Mouse (Mus musculus) heart, embryonic 14.5 days (tissue): ENCODE results near the gene Oaz1. TPM values are rescaled to one million over a fixed set of nuclear protein-coding genes. Genes with fewer than 3 reads are reported as not detected.

Experiments used
- ATAC-seq: fragments of 200-750 bp; cut with Nextera tagmentation; 2 replicates; pipeline ENCODE4 v1.8.0; 2017; ENCODE audit warnings: low read depth, moderate TSS enrichment; ENCODE audit not compliant: insufficient number of reproducible peaks, insufficient read depth, low FRiP score
- H3K27ac ChIP-seq, 2 experiments: fragments of 200-500 bp in 1 of 2; fragments of 300-500 bp in 1 of 2; sonication (generic) in 1 of 2; replicated peaks in 1 of 2; 2 replicates each; pipeline ENCODE4 v1.5.1; 2012 to 2014; ENCODE audit warnings: low read depth in 2 of 2, low read length in 2 of 2, control low read depth in 1 of 2, mild to moderate bottlenecking in 1 of 2, mixed read lengths in 1 of 2; ENCODE audit not compliant: control insufficient read depth in 1 of 2, insufficient read depth in 1 of 2
- H3K27me3 ChIP-seq: fragments of 300-500 bp; sonication (generic); 2 replicates; pipeline ENCODE4 v1.6.1; 2014; ENCODE audit warnings: mild to moderate bottlenecking, low read length, control low read depth; ENCODE audit not compliant: control insufficient read depth, insufficient read depth
- H3K36me3 ChIP-seq: fragments of 300-500 bp; sonication (generic); 2 replicates; pipeline ENCODE4 v1.6.1; 2014; ENCODE audit warnings: mild to moderate bottlenecking, control low read depth, low read length, mixed read lengths; ENCODE audit not compliant: control insufficient read depth, insufficient read depth
- H3K4me1 ChIP-seq, 2 experiments: fragments of 200-500 bp in 1 of 2; fragments of 300-500 bp in 1 of 2; sonication (generic) in 1 of 2; 2 replicates each; pipeline ENCODE4 v1.6.1; 2012 to 2014; ENCODE audit warnings: low read length in 2 of 2, control low read depth in 1 of 2, mixed read lengths in 1 of 2; ENCODE audit not compliant: control insufficient read depth in 2 of 2, insufficient read depth in 2 of 2
- H3K4me2 ChIP-seq: fragments of 300-500 bp; sonication (generic); 2 replicates; pipeline ENCODE4 v1.6.1; 2014; ENCODE audit warnings: mild to moderate bottlenecking, low read length
- H3K4me3 ChIP-seq, 2 experiments: fragments of 200-500 bp in 1 of 2; fragments of 300-500 bp in 1 of 2; sonication (generic) in 1 of 2; 2 replicates each; pipeline ENCODE4 v1.5.1; 2012 to 2014; ENCODE audit warnings: low read length in 2 of 2, mild to moderate bottlenecking in 2 of 2, control low read depth in 1 of 2, low read depth in 1 of 2, moderate library complexity in 1 of 2; ENCODE audit not compliant: control insufficient read depth in 1 of 2, insufficient read depth in 1 of 2
- H3K9ac ChIP-seq: fragments of 300-500 bp; sonication (generic); 2 replicates; pipeline ENCODE4 v1.6.1; 2014; ENCODE audit warnings: mild to moderate bottlenecking, low read length
- H3K9me3 ChIP-seq: fragments of 300-500 bp; sonication (generic); 2 replicates; pipeline ENCODE4 v1.6.1; 2016; ENCODE audit warnings: low read length, control low read depth; ENCODE audit not compliant: control insufficient read depth
- WGBS: fragments of 180-500 bp; shearing (Covaris S2); extraction: QIAGEN DNeasy Blood & Tissue Kit; methylation state at CpG from one replicate; pipeline ENCODE4 v1.1.7; 2014; 5-methylcytosine and 5-hydroxymethylcytosine counted together
- polyA plus RNA-seq: library from polyadenylated mRNA; unstranded; fragments of >200 nt; fragmentation: Nextera tagmentation; extraction: Ambion mirVana; gene quantifications from 2 replicates; pipeline ENCODE4 v1.2.1, GENCODE M21; 2014

The Oaz1 gene
- 2,025 and 2,172 TPM in 2 replicates for polyA plus RNA-seq

DNA sequence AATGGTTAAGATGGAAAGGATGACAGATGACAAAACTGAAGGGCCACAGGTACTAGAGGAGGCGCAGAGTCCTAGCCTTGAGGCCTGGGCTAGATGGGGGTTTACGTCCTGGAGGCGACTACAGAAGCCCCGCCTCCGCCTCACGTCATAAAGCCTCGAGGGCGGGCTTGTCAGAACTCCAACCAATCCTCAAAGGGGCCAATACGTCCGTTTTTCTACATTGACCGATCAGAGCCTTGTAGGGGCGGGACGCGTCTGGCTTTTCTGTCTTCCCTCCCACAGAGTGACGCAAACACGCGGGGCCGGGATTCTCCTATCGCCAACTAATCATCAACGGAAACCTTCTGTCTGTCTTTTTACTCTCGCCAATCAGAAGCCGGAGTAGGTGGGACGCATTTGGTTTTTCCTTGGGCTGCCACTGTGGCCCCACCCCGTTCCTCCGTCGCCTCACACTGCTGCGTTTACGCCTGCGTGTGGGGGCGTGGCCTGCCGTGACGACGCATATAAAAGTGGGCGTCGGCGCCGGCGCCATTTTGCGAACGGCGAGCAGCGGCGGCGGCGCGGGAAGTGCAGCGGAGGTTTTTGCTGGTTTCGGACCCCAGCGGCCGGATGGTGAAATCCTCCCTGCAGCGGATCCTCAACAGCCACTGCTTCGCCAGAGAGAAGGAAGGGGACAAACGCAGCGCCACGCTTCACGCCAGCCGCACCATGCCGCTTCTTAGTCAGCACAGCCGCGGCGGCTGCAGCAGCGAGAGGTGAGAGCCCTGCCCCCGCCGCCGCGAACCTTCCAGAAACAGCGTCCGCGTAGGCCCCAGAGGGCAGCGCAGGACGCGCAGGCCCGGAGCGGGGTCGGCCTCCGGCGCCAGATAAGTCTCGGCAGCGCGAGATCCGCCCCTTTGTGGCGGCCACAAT is at the start of gene Oaz1:
Oaz1 (plus strand) TSS at position 506 of the 912 bp plus-strand sequence.
- peak within 1 kb of the TSS; percentile 99 for H3K4me2 ChIP-seq
- under 1% methylated on average over 77 of the region's 82 CpGs for WGBS
- peak within 1 kb of the TSS; percentile 65 to 92 for H3K4me3 ChIP-seq
- no peaks in the 10 kb centered on the region for H3K27me3 ChIP-seq
- peaks cover 4 to 26% of the 10 kb centered on the region in 2 experiments; a peak in 3 of 4 replicates for H3K4me1 ChIP-seq
- H3K27ac ChIP-seq, result peak within 1 kb of the TSS; percentile 89 to 94
- ATAC-seq, result peak; percentile 97
- H3K36me3 ChIP-seq, result peaks cover 30% of the 10 kb centered on the region
- no peaks in the 10 kb centered on the region for H3K9me3 ChIP-seq
- H3K9ac ChIP-seq, result peak within 1 kb of the TSS; percentile 89

DNA sequence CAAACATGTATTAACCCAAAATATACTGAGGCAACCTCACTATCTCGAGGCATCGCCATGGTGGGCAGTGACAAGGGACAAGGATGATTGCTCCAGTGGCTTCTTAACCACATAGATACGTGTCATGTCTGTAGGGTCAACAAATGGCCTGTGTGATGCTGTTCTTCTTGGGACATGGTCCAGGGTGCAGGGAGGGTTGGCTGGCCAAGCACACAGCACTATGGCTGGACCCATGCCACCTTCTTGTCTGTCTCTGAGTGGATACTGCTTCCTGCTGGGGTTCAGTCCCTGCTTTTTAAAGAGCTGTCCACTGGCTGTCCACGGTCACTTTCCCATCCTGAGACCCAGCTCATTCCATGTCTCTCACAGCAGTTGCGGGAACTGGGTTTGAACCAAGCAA is 49.3 kb upstream of the Oaz1 start:
- Histone ChIP-seq H3K9ac (no peak overlapping the region), H3K27ac (no peak overlapping the region), H3K4me1 (peaks cover 35 to 41% of the 10 kb centered on the region in 2 experiments), H3K4me2 (no peak overlapping the region), H3K27me3 (no peaks in the 10 kb centered on the region), H3K4me3 (no peak overlapping the region), H3K9me3 (no peaks in the 10 kb centered on the region), H3K36me3 (peaks cover 94% of the 10 kb centered on the region)
- ATAC-seq, result no peak
- 90% methylated on average over 5 of the region's 5 CpGs for WGBS

DNA sequence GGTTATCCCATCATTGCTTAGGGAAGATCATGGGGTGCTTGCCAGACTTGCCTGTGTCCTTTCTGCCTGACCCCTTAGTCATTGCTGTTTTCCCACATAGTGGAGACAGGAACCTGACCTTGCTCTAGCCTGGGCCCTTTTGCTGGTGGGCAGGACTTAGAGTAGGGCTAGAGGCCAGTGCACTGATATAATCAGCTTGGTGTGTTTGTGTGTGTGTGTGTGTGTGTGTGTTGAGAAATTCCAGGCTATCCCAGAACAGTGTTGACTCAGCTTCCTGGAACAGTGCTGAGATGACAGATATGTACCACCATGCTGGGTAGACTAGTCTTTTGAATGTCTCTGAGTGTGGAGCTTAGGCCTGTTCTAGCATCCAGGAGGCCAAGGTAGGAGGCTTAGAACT is 46.9 kb upstream of the Oaz1 start:
- ATAC-seq, result no peak
- Histone ChIP-seq H3K27me3 (no peaks in the 10 kb centered on the region), H3K9me3 (no peaks in the 10 kb centered on the region), H3K4me1 (peaks cover 16 to 20% of the 10 kb centered on the region in 2 experiments), H3K4me2 (no peak overlapping the region), H3K36me3 (peaks cover 99% of the 10 kb centered on the region), H3K4me3 (no peak overlapping the region), H3K27ac (no peak overlapping the region), H3K9ac (no peak overlapping the region)

DNA sequence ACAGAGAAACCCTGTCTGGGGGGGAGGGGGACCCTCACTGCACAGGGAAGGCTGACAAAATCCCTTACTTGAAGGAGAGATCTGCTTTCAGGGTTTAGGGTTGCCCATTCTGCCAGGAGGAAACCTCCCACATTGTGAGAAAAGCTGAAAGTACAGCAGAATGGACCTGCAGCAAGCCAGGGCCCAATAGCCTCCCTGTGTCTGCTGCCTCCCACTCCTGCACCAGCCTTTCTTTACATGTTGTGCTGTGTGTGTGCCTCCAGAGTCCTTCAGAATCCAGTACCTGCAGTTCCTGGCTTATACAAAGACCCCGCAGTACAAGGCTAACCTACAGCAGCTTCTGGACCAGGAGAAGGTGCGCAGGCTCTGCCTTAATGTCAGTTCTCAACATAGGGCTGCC is 42.2 kb upstream of the Oaz1 start:
- H3K36me3 ChIP-seq, result peaks cover 100% of the 10 kb centered on the region
- no peak overlapping the region for H3K4me3 ChIP-seq
- H3K9ac ChIP-seq, result no peak overlapping the region
- H3K27ac ChIP-seq, result no peak overlapping the region
- H3K4me1 ChIP-seq, result no peaks in the 10 kb centered on the region
- ATAC-seq, result no peak
- WGBS, result 100% methylated on average over 2 of the region's 2 CpGs
- no peak overlapping the region for H3K4me2 ChIP-seq
- no peaks in the 10 kb centered on the region for H3K9me3 ChIP-seq
- H3K27me3 ChIP-seq, result no peaks in the 10 kb centered on the region

DNA sequence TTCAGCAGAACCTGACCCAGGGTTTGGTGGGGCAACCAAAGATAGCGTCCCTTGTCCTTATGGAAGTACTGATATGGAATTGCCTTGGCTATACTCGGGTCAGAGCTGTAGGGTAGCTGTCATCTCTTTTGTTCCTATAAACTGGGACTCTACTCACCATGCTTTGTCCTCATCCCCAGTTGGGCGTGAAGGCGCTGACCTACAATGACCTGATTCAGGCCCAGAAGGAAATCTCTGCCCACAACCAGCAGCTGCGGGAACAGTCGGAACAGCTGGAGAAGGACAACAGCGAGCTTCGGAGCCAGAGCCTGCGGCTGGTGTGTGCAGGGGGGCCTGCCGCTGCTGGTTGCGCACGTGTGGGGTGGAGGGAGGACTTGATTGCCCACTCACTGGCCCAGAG is 41.6 kb upstream of the Oaz1 start:
- no peak overlapping the region for H3K4me3 ChIP-seq
- no peaks in the 10 kb centered on the region for H3K4me1 ChIP-seq
- no peak overlapping the region for H3K9ac ChIP-seq
- no peak overlapping the region for H3K27ac ChIP-seq
- H3K4me2 ChIP-seq, result no peak overlapping the region
- no peak for ATAC-seq
- H3K36me3 ChIP-seq, result peaks cover 99% of the 10 kb centered on the region
- H3K9me3 ChIP-seq, result no peaks in the 10 kb centered on the region
- 86% methylated on average over 12 of the region's 12 CpGs for WGBS
- no peaks in the 10 kb centered on the region for H3K27me3 ChIP-seq

DNA sequence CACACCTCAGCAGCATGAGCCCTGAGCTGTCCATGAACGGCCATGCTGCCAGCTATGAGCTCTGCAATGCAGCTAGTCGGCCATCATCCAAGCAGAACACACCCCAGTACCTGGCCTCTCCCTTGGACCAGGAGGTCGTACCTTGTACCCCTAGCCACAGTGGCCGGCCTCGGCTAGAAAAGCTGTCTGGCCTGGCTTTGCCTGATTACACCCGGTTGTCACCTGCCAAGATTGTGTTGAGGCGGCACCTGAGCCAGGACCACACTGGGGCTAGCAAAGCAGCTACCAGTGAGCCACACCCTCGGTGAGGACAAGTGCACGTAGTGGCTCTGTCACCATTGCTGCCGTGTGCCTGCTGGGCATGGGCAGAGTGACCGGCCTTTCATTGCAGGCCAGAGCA is 40.5 kb upstream of the Oaz1 start:
- no peak for ATAC-seq
- peaks cover 99% of the 10 kb centered on the region for H3K36me3 ChIP-seq
- H3K27ac ChIP-seq, result no peak overlapping the region
- WGBS, result 90% methylated on average over 11 of the region's 11 CpGs
- no peak overlapping the region for H3K4me3 ChIP-seq
- H3K4me2 ChIP-seq, result no peak overlapping the region
- no peak overlapping the region for H3K9ac ChIP-seq
- peaks cover 0 to 5% of the 10 kb centered on the region in 2 experiments; a peak in 2 of 4 replicates for H3K4me1 ChIP-seq
- H3K9me3 ChIP-seq, result no peaks in the 10 kb centered on the region
- H3K27me3 ChIP-seq, result no peaks in the 10 kb centered on the region

DNA sequence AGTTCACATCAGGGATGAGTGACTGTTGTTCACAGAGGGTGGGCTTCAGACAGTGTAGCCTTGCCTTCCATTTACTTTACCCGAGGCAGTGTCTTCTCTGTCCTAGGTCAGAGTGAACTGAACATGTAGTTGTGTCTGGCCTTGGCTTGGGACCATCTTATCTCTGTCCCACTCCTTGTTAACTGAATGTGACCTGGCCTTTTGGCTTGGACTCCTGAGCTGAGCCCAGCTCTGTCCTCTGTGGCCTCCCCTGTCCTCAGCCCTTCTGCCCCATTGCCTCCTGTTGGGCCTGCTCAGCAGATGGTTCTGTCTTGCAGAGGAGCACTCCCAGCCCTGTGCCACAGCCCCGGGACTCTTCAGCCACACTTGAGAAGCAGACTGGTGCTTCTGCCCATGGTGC is 38.9 kb upstream of the Oaz1 start:
- Histone ChIP-seq H3K9ac (no peak overlapping the region), H3K27me3 (no peaks in the 10 kb centered on the region), H3K9me3 (no peaks in the 10 kb centered on the region), H3K4me2 (no peak overlapping the region), H3K27ac (no peak overlapping the region), H3K4me1 (peaks cover 10 to 19% of the 10 kb centered on the region in 2 experiments), H3K36me3 (peaks cover 99% of the 10 kb centered on the region), H3K4me3 (no peak overlapping the region)
- ATAC-seq, result no peak
- WGBS, result 76% methylated on average over 2 of the region's 2 CpGs
